Mouse (Mus musculus) gastrocnemius, postnatal 25 days (tissue): Measurements from ENCODE around the gene Krt7. TPM values are rescaled to one million over a fixed set of nuclear protein-coding genes. Genes with fewer than 3 reads are reported as not detected.

Experiments used
- DNase-seq: peaks from one replicate; pipeline ENCODE4 v3.0.0; 2022
- total RNA-seq, 2 experiments: library from RNA; stranded (reverse); gene quantifications; 1 replicate in 1 of 2; 2 replicates in 1 of 2; pipeline ENCODE4 v1.2.3; 2021

The Krt7 gene
- total RNA-seq, 2 experiments from 2014 or later, result not detected

DNA sequence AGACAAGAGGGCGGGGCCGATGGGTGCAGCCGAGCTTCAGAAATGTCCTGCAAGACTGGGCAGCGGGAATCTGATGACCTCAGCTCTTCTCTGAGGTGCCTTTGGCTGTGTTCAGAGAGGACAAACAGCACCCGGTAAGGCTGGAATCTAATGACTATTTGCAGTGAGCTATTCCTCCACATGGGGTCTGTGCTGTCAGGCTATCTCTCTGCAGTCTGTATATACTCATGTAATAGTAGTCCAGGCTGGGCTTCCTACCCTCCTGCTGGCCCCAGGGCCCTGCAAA, 34.1 kb upstream of the Krt7 start:
- no peak for DNase-seq

GRCm38 (mm10) chr15:101378646-101379045, 32.2 kb upstream of the Krt7 start:
- no peak for DNase-seq

GRCm38 (mm10) chr15:101381758-101382157, 29.1 kb upstream of the Krt7 start:
- peak; percentile 44 for DNase-seq

DNA sequence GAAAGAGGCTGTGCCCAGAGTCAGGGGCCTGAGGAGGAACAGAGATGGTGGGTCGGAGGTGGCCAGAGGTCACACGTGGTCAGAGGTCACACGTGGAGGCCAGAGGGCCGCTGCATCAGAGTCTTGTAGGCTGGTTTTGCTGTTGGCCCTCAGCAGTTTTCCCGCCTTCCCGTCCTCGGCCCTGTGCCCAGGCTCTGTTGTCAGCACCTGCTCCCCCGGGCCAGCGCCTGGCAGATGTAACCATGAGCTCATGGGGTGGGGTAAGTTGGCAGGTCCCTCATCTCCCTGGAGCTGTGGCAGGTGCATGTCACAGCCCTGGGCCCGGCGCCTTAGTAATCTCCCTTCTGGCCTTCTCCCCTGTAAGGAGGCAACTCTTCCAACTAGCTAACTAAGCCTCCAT, 28.0 kb upstream of the Krt7 start:
- DNase-seq, result peak; percentile 70

DNA sequence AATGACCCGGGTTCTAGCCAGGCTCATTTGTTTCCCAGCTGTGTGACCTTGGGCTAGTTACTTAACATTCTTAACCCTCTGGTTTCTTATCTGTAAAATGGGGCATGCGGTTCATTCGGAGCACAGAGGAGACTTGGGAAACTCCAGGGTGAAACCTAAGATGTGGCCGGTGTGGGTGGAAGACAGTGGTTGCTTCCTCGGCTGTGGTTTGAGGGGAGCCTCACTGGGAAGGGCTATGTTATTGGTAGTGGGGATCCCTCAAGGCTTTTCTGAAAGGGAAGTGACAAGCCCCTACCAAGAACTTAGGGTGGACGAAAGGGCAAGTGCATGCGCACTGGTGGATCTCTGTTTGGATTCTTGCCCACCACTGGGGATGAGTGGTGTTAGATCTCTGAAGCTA, 26.2 kb upstream of the Krt7 start:
- DNase-seq, result no peak

DNA sequence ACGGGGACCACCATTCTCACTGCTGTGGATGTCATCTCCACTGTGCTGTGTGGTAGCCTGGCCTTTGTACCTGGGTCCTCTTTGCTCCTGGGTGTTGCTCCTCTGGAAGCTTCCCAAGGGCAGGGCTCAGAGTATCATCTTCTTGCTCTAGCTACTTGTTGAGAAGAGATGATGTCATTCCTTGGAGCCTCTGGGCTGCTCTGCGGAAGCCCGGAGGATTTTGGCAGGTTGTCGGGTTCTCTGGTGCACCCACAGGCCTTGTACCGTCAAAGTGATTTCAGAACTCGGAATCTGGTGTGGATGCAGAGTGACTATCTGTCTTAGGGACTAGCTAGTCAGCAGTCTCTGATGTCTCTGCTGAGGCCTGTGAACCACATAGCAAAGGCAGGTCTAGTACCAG, 25.8 kb upstream of the Krt7 start:
- DNase-seq, result peak; percentile 68

DNA sequence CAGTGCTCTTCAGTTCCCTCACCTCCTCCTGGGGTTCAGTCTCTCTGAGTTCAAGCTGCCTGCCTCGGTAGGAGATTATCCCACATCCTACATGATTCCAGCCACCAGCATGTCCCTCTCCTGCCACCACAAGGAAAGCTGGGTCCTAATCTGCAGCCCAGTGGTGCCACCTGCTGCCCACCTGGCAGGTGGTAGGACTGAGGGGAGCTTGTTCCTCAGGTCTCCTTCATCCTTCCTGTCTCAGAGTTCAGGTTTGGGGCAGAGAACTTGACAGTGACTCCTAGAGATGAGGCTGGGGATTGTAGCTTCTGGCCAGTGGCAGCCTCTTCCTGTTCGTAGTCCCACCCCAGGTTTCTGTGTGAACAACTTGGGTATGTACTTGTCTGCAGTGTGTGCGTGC, 23.7 kb upstream of the Krt7 start:
- DNase-seq, result no peak

DNA sequence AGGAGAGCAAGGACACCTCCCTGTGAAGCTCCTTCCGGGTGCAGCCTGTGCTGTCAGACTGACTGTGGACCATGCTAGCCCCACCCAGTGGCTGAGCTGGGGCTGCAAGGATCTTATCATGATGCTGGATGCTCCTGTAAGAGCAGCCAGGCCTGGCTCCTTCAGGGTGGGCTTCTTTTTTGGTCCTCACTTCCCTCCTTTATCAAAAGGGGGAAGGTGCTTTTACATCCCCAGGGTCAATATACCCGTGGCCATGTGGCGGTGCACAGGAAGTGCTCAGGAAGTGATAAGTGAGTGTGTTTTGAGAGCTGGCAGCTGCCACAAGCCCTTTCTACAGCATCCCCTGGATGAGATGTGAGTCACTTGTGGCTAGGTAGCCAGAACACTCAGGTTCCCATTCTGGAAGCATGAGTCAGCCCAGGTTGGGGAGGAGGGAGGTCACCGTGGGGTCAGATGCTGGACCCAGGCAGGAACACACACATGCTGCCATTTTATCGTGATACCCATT, 22.8 kb upstream of the Krt7 start:
- no peak for DNase-seq

- no peak for DNase-seq
Measured at GRCm38 (mm10) chr15:101390203-101390602, 20.6 kb upstream of the Krt7 start.

GRCm38 (mm10) chr15:101392251-101392650, 18.6 kb upstream of the Krt7 start:
- DNase-seq, result no peak

GRCm38 (mm10) chr15:101394908-101395307, 15.9 kb upstream of the Krt7 start:
- DNase-seq, result no peak

- DNase-seq, result no peak
Measured at GRCm38 (mm10) chr15:101396466-101396865, 14.4 kb upstream of the Krt7 start.

- DNase-seq, result no peak
Measured at GRCm38 (mm10) chr15:101396921-101397320, 13.9 kb upstream of the Krt7 start.

DNA sequence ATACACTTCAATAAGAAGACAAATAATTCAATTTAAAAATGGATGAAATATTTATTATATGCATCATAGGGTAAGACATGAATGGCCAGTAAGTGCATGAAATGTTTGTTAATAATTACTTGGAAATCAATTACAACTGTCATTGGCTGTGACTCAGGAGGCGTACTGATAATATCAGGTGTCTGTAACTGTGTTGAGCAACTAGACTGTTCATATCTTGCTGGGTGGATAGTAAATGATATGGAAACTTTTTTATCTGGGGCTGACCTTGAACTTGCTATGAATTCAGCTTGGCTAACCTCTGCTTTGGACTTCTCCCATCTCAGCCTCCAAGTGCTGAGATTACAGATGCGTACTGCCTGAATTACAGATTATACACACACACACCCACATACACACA, 13.2 kb upstream of the Krt7 start:
- DNase-seq, result no peak

DNA sequence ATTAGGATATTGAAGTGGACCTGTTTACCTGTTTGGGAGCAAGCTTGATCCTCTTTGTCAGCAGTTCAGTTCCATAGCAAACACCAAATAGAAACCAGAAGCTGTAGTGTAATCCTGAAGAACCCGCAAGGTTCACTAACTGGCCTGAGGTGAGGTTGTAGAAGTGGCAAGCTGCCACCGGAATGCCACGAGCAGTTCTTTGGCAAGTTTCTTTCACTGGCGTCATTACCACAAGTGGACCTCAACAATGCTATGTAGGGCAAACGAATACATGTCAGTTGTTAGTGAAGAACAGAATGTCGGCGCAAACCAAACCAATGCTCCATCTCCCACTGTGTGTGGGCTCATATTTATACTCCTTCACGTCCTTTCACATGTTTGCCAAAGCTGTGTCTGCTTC, 12.6 kb upstream of the Krt7 start:
- no peak for DNase-seq

- DNase-seq, result no peak
Measured at GRCm38 (mm10) chr15:101412188-101412587, 1.3 kb downstream of the Krt7 start.

DNA sequence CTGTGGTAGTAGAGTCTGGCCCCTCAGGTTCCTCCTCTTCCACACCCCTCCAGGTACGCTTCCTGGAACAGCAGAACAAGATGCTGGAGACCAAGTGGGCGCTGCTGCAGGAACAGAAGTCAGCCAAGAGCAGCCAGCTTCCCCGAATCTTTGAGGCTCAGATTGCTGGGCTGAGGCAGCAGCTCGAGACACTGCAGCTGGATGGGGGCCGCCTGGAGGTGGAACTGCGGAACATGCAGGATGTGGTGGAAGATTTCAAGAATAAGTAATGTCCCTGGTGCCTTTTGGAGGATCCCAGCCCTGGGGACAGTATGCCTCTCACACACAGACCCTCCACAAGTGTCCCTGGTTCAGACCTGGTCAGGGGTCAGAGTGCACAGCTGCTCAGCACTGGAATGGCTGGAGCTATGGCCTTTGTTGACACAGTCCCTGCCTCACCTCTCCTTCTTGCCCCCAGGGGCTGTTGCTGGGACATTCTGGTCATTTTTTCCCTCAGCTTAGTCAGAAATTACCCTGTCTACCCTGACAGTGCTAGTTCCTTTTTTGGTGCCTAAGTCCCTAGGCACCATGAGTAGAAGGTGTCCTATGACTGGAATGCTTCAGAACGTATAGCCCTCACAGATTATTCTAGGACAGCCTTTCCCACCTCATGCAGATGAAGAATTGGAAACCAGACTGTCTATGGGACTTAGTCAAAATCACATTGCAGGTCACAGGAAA, 3.2 kb downstream of the Krt7 start:
- DNase-seq, result peak; percentile 51

DNA sequence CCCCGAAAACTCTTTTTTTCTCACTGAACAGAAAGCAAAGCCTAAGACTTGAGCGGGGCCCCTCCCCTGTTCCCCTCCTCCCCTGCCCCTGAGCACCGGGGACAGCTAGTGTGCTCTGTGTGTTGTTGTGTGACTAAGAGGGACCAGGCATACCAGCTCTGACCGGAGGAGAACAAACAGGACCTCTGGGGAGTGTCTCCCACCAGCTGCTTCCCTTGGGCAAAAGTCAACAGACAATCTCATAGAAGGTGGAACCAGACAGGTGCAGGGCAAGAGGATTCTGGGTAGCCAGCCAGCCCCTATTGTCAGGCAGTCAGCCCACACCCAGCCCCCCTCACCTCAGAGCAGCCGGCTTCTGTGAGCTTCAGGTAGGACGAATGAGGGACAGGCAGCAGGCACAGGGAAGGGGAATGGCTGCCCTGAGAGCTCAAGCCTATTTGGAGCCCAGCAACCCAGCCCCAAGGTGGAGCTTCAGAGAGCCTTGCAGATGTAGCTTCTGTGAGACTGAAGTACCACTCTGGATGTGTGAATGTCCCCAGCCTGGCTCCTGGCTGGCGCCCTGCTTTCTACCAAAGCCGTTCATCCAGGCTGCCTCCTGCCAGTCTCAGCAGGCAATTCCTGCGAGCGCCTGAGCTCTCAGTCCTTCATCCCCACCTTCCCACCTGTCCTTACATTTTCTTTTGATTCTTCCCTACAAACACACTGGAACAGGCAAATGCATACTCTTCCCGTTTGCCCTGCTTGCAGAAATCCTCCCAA, 4.1 kb downstream of the Krt7 start:
- DNase-seq, result no peak

DNA sequence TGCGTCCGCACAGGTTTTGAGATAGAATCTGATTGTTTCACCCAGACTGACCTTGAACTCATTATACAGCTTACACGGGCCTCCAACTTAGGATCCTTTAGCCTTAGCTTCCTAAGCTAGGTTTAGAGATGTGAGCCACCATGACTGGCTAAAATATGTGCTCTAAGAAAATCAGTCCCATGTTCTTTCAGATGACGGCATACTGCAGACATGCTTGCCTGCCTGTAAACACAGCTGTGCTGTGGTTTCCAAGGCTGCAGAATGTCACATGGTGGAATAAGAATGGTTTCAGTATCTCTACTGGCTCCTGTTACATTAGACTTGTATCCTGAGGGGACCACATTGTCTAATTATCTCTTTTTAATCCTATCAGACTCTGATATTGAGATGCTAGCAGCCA, 8.1 kb downstream of the Krt7 start:
- no peak for DNase-seq

DNA sequence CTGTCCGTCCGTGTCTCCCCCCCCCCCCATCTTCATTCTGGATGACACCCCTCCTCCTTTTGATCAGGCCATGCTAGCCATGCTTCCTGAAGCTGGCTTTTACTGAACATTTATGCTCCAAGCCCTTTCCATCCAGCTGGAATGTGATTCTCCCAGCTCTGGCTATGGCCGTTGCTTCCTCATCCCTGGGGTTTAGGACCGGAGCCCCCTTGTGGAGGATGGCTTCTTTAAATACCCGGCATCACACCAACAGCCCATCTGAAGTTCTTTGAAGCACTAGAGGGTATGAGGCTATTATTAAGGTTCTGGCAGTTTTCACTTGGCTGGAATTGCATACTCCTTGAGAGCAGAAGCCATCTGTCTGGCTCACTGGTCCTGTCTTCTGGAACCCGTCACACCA, 10.1 kb downstream of the Krt7 start:
- DNase-seq, result no peak

DNA sequence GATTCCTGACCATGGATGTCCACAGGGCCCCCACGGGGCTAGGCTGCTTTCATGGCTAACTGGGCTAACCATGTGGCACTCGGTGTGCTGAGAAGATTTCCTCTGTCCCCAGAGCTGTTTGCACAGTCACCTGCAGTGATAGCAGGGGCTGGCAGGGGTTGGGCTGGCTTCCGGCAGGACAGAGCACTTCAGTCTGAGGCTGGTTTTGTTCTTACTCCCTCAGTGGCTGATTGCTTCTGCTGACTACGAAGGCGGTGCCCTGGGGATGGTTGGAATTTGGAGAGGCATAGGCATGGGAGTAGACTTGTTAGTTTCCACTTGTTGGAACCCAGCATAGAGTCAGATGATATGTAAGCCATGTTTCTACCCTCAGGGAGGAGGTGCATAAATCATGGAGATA, 14.1 kb downstream of the Krt7 start:
- DNase-seq, result no peak

DNA sequence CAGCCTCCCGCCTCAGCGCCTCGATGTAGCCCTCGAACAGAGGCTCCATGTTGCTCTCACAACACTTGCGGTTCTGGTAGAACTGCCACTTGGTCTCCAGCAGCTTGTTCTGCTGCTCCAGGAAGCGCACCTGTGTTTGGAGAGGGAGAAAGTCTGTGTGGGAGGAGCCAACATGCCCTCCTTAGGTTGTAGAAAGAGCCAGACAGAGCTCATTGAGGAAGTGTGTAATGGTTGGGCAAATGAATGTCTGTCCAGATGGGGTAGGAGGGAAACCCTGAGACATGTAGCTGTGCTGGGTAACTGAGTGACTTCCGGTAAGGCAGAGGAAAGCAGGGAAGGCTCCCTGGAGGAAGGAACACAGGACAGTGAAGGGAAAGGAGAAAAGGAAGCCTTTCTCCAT, 25.8 kb downstream of the Krt7 start:
- no peak for DNase-seq

GRCm38 (mm10) chr15:101438555-101438954, 27.7 kb downstream of the Krt7 start, which contains the start of gene Krt87:
Gene Krt87 (minus strand): TSS chr15:101438804.
- no peak for DNase-seq

DNA sequence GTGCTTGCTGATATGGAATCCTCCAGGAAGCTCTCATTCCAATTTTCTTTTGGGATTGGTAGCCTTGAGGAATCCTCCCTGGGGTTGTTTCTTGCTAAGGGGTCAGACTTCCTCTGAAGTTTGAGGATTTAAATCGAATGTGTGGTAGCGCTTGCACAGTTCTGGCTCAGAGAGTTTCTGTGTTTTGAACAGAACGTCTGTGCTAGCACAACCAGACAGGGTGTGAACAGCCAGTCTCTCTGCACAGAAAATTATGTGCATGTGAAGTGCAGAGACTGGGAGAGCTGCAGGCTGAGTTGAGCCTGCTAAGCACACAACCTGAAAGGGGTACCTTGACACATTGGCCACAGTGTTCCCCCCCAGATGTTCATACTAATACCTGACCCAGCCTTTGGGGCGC, 30.0 kb downstream of the Krt7 start:
- no peak for DNase-seq
